Mouse (Mus musculus) heart, postnatal 0 days (tissue): ENCODE results near the gene Gm20605.

Experiments used
- CTCF ChIP-seq: IDR thresholded peaks from 2 replicates; pipeline ENCODE4 v1.5.1; 2016; ENCODE audit warnings: antibody characterized with exemption, control low read depth, low read depth
- EP300 ChIP-seq: IDR thresholded peaks from 2 replicates; pipeline ENCODE4 v1.6.1; 2016; ENCODE audit warnings: antibody characterized with exemption, low read depth

- no peak for TF ChIP-seq CTCF
- TF ChIP-seq EP300: no peak
Observed at GRCm38 (mm10) chr5:137599600-137599999, 29.4 kb upstream of the Gm20605 start.
